Mouse (Mus musculus): ENCODE data around the gene Sf3a2. TPM values are rescaled to one million over a fixed set of nuclear protein-coding genes. Genes with fewer than 3 reads are reported as not detected.

Gene Sf3a2
- total and polyA plus RNA-seq, 3 experiments, result 50.4 to 210 TPM; not detected in 1

GRCm38 (mm10) chr10:80779565-80779964 is 18.4 kb upstream of the Sf3a2 start:
- Histone ChIP-seq H3K27me3 (ENCODE audit: control insufficient read depth in 1 of 2, insufficient read depth in 2 of 2, low read length in 2 of 2) (no peaks in the 10 kb centered on the region), H3K9ac (ENCODE audit: control insufficient read depth, low read depth, low read length, poor library complexity, severe bottlenecking) (no peak overlapping the region), H3K4me1 (ENCODE audit: control insufficient read depth in 1 of 2, insufficient read depth in 2 of 2, low read length in 2 of 2) (no peaks in the 10 kb centered on the region), H3K9me3 (replicated peaks; ENCODE audit: insufficient read depth, low read length) (no peaks in the 10 kb centered on the region), H3K36me3 (ENCODE audit: control insufficient read depth in 1 of 2, insufficient read depth in 2 of 2, low read length in 2 of 2) (peaks cover 0 to 19% of the 10 kb centered on the region in 2 experiments; a peak in 2 of 4 replicates), H3K4me3 (ENCODE audit: control insufficient read depth in 1 of 2, insufficient read depth in 1 of 2, low read depth in 2 of 2, low read length in 2 of 2) (no peak overlapping the region), H3K27ac (ENCODE audit: control insufficient read depth, low read depth, low read length) (no peak overlapping the region), H3K79me2 (ENCODE audit: control insufficient read depth, insufficient read depth, low read length, poor library complexity) (no peaks in the 10 kb centered on the region; the same call in 1 of the 2 replicates)
- no peak for TF ChIP-seq MYB (IDR thresholded peaks at IDR 0.05; ENCODE audit: low read depth, low read length)
- TF ChIP-seq CHD1 (IDR thresholded peaks at IDR 0.05; ENCODE audit: low read depth, low read length), result no peak
- DNase-seq (ENCODE audit: low read depth, low spot score), result no peak

GRCm38 (mm10) chr10:80784302-80784701 is 13.7 kb upstream of the Sf3a2 start:
- Histone ChIP-seq H3K9me3 (replicated peaks; ENCODE audit: insufficient read depth, low read length) (no peaks in the 10 kb centered on the region), H3K4me1 (ENCODE audit: control insufficient read depth in 1 of 2, insufficient read depth in 2 of 2, low read length in 2 of 2) (no peaks in the 10 kb centered on the region), H3K9ac (ENCODE audit: control insufficient read depth, low read depth, low read length, poor library complexity, severe bottlenecking) (no peak overlapping the region), H3K4me3 (ENCODE audit: control insufficient read depth in 1 of 2, insufficient read depth in 1 of 2, low read depth in 2 of 2, low read length in 2 of 2) (no peak overlapping the region), H3K79me2 (ENCODE audit: control insufficient read depth, insufficient read depth, low read length, poor library complexity) (no peaks in the 10 kb centered on the region), H3K36me3 (ENCODE audit: control insufficient read depth in 1 of 2, insufficient read depth in 2 of 2, low read length in 2 of 2) (peaks cover 0 to 13% of the 10 kb centered on the region in 2 experiments; a peak in 1 of 4 replicates), H3K27ac (ENCODE audit: control insufficient read depth, low read depth, low read length) (no peak overlapping the region), H3K27me3 (ENCODE audit: control insufficient read depth in 1 of 2, insufficient read depth in 2 of 2, low read length in 2 of 2) (no peaks in the 10 kb centered on the region)
- DNase-seq (ENCODE audit: low read depth, low spot score), result no peak
- TF ChIP-seq MAX (IDR thresholded peaks at IDR 0.05; ENCODE audit: low read length), result no peak
- no peak for TF ChIP-seq MAZ (IDR thresholded peaks at IDR 0.05; ENCODE audit: low read depth, low read length)
- no peak for TF ChIP-seq SIN3A (IDR thresholded peaks at IDR 0.05; ENCODE audit: low read length)
- no peak for TF ChIP-seq MAFK (IDR thresholded peaks at IDR 0.05; ENCODE audit: borderline replicate concordance, low read depth, low read length)
- no peak for TF ChIP-seq TAL1 (IDR thresholded peaks at IDR 0.05; ENCODE audit: low read length)
- TF ChIP-seq POLR2AphosphoS2 (IDR thresholded peaks at IDR 0.05; ENCODE audit: low read length), result no peak
- TF ChIP-seq EP300 (IDR thresholded peaks at IDR 0.05; ENCODE audit: low read depth in 1 of 2, low read length in 2 of 2), result no peak
- TF ChIP-seq ZKSCAN1 (IDR thresholded peaks at IDR 0.05; ENCODE audit: low read depth, low read length), result no peak
- no peak for TF ChIP-seq POLR2AphosphoS5 (IDR thresholded peaks at IDR 0.05; ENCODE audit: borderline replicate concordance, low read depth, low read length)
- no peak for TF ChIP-seq SMC3 (IDR thresholded peaks at IDR 0.05; ENCODE audit: low read depth, low read length)

- no peaks in the 10 kb centered on the region for H3K4me1 ChIP-seq (ENCODE audit: control insufficient read depth in 1 of 2, insufficient read depth in 2 of 2, low read length in 2 of 2)
- no peak overlapping the region for H3K27ac ChIP-seq (ENCODE audit: control insufficient read depth, low read depth, low read length)
- H3K4me3 ChIP-seq (ENCODE audit: control insufficient read depth in 1 of 2, insufficient read depth in 1 of 2, low read depth in 2 of 2, low read length in 2 of 2), result no peak overlapping the region
- H3K36me3 ChIP-seq (ENCODE audit: control insufficient read depth in 1 of 2, insufficient read depth in 2 of 2, low read length in 2 of 2), result peaks cover 0 to 13% of the 10 kb centered on the region in 2 experiments; a peak in 1 of 4 replicates
- no peaks in the 10 kb centered on the region for H3K9me3 ChIP-seq (replicated peaks; ENCODE audit: insufficient read depth, low read length)
- H3K9ac ChIP-seq (ENCODE audit: control insufficient read depth, low read depth, low read length, poor library complexity, severe bottlenecking), result no peak overlapping the region
- no peaks in the 10 kb centered on the region for H3K27me3 ChIP-seq (ENCODE audit: control insufficient read depth in 1 of 2, insufficient read depth in 2 of 2, low read length in 2 of 2)
- no peaks in the 10 kb centered on the region for H3K79me2 ChIP-seq (ENCODE audit: control insufficient read depth, insufficient read depth, low read length, poor library complexity)
- TF ChIP-seq USF2 (IDR thresholded peaks at IDR 0.05; ENCODE audit: borderline replicate concordance in 1 of 2, insufficient read depth in 1 of 2, low read depth in 1 of 2, low read length in 2 of 2), result no peak
- no peak for TF ChIP-seq MAFK (IDR thresholded peaks at IDR 0.05; ENCODE audit: borderline replicate concordance, low read depth, low read length)
- TF ChIP-seq GABPA (IDR thresholded peaks at IDR 0.05; ENCODE audit: low read depth, low read length), result no peak
- TF ChIP-seq TBP (IDR thresholded peaks at IDR 0.05; ENCODE audit: low read depth, low read length), result no peak
- TF ChIP-seq TAL1 (IDR thresholded peaks at IDR 0.05; ENCODE audit: low read length), result no peak
- DNase-seq (ENCODE audit: low read depth, low spot score), result no peak
These were observed 13.1 kb upstream of the Sf3a2 start for GRCm38 (mm10) chr10:80784871-80785270.

Measured in MEL (cell line).